Mouse (Mus musculus) heart, adult 2 months (tissue): ENCODE data around the gene Ssbp4.

Experiments
- CTCF ChIP-seq: fragments of 200-600 bp; IDR thresholded peaks from 2 replicates; pipeline ENCODE4 v1.8.1; 2022; ENCODE audit warnings: antibody characterized with exemption, mild to moderate bottlenecking, moderate library complexity
- EP300 ChIP-seq: fragments of 200-500 bp; IDR thresholded peaks from 2 replicates; pipeline ENCODE4 v1.6.1; 2011; ENCODE audit warnings: low read depth, low read length, control low read depth; ENCODE audit not compliant: insufficient read depth
- POLR2A ChIP-seq: fragments of 200-500 bp; IDR thresholded peaks from 2 replicates; pipeline ENCODE4 v1.6.1; 2011; ENCODE audit warnings: mild to moderate bottlenecking, low read depth, low read length, control low read depth; ENCODE audit not compliant: insufficient read depth

DNA sequence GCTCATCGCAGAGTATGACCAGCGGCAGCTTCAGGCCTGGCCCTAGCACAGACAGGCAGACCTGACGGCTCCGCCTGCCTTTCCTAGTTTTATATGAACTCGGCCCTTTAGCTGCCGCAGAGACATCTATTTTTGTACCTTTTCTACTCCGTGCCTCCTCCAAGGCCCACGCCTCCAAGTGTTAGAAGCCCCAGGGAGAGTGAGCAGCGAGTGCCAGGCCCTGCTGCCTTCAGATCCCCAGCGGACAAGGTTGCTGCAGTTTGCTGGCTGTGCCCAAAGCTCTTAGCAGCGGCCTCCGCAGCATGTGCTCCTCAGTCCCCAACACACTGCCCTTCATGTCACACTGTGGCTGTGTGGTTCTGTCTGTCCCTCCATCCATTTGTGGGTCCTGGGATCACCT is 17.1 kb downstream of the Ssbp4 start:
- no peak for TF ChIP-seq POLR2A
- no peak for TF ChIP-seq CTCF
- no peak for TF ChIP-seq EP300
